Mouse (Mus musculus): ENCODE measurements around the gene Cdh13.
"Not testable (repeated sequence)": the region's sequence is repeated elsewhere in the genome, so short reads cannot be mapped to it uniquely, and the experiment has no call there.

Gene Cdh13

GRCm38 (mm10) chr8:119353659-119354023, 1070.1 kb downstream of the Cdh13 start:
- CTCF ChIA-PET: no interaction called here

- CTCF ChIA-PET: not testable (repeated sequence)
Observed at GRCm38 (mm10) chr8:119356631-119357030, 1073.1 kb downstream of the Cdh13 start.

GRCm38 (mm10) chr8:119358175-119358574, 1074.6 kb downstream of the Cdh13 start:
- CTCF ChIA-PET: no interaction called here

GRCm38 (mm10) chr8:119358836-119359235, 1075.3 kb downstream of the Cdh13 start:
- CTCF ChIA-PET: interaction anchor here (0.6 kb wide), 1 partner anchor 17 kb away, joined by 3 read pairs; no protein-coding TSS in a partner anchor

GRCm38 (mm10) chr8:119360686-119361295, 1077.3 kb downstream of the Cdh13 start:
- CTCF ChIA-PET: no interaction called here
